Mouse (Mus musculus) splenic B cell, adult 2 months (primary cell): Measurements from ENCODE around the gene Maff.

Experiments
- DNase-seq: peaks from one replicate; pipeline ENCODE4 v3.0.0-alpha.2; 2011; ENCODE audit warnings: low read depth, low spot score
- H3K27me3 ChIP-seq: 2 replicates; pipeline ENCODE4 v1.6.1; 2012; ENCODE audit warnings: mild to moderate bottlenecking, low read length, moderate library complexity, mixed read lengths; ENCODE audit not compliant: control insufficient read depth, poor library complexity, insufficient read depth, severe bottlenecking
- H3K36me3 ChIP-seq: 2 replicates; pipeline ENCODE4 v1.6.1; 2012; ENCODE audit warnings: mild to moderate bottlenecking, low read length, moderate library complexity, mixed read lengths; ENCODE audit not compliant: control insufficient read depth, poor library complexity, insufficient read depth, severe bottlenecking

Maff gene

GRCm38 (mm10) chr15:79326264-79326663, 20.2 kb upstream of the Maff start:
- Histone ChIP-seq H3K36me3 (no peaks in the 10 kb centered on the region), H3K27me3 (no peaks in the 10 kb centered on the region)
- DNase-seq, result peak; percentile 56

DNA sequence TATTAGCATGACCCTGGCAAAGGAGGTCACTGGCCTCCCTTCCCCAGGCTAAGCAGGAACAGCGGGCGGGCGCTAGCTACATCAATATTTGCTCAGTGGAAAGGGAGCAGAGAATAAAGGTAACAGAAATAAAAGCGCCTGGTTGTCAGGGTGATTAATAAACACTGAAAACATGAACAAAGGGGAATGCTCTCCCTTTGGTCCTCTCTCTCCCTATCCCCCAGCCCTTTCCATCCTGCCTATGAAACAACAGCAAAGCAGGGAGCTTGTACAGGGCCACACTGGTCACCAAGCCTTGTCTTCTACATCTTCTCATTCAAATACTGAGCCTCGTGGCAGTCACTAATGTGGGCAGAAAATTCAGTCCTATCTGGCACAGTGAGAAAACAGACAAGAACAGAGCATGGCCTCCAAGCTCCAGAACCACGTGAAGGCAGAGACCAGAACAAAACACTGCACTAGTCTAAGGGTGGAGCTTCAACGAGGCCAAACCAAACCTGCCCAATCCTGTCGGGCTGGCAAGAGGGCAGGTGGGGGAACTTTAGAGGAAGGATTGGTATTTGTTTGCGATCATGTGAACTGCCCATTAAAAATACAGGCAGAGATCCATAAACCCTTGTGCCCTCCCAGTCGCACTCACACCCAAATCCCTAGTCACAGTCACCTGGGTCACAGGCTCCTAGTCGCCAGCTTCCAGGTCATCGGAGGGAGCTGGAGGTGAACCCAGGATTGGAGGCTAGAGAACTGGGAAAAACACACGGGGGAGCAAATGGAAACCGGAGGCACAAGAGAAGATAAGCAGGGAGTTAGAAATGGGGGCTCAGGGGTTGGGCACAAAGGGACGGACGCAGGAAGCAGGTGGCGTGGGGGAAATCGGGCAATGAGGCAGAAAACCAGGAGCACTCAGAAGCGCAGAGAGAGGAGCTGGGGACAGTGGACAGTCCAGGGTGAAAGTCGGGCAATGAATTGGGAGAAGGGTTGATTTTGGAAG, 19.2 kb upstream of the Maff start:
- Histone ChIP-seq H3K27me3 (no peaks in the 10 kb centered on the region), H3K36me3 (no peaks in the 10 kb centered on the region)
- peak; percentile 80 for DNase-seq

DNA sequence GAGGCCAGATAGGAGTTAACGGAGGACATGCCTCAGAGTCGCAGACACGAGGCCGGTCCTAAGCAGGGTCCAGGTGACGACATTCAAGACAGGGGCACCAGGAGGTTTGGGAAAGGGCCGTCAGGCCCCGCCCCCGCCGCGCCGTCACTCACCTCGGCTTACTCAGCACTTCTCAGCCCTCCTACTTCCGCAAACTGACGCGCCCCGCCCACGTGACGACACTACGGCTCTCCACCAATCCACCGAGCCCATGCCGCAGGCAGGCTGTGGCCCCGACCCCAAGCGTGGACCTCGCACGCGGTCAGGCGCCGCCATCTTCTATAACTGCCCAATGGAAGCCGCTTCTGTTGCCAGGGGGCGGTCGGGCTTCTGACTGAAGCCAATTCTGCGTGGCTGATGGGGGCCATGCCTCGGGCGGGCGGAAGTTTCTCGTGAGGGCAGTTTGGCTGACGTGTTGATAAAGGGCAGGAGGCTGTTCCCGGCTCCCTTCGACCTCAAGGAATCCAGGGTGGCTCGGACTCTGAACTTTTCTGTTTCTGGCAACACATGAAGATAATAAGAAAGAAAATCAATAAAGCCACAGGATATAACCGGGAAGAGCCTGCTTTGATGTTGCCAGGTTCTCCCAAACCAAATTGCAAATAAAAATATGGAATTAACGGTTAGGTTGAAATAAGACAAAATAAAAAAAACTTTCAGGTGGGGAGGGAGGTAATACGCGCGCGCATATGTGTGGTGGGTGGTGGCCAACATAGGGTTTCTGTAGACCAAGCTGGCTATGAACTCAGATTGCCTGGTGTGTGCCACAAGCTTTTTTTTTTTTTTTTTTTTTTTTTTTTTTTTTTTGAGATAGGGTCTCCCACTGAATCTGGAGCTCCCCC, 18.1 kb upstream of the Maff start, which contains the start of gene Pla2g6:
Pla2g6 (minus strand) TSS at position 333 of the 881 bp plus-strand sequence.
- no peaks in the 10 kb centered on the region for H3K27me3 ChIP-seq
- no peaks in the 10 kb centered on the region for H3K36me3 ChIP-seq
- peak; percentile 98 for DNase-seq

DNA sequence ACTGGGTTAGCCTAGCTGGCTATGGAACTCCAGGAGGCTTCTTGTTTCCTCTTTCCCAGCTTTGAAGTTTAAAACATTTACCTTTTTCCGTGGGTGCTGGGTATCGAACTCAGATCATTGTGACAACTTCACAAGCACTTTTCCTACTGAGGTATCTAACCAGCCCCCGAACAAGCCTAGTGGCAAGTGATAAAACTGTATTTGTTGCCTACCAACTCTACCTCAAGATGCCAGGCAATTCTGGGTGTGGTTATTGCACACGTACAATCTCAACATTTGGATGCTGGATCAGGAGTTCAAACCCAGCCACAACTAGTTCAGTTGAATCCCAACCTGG, 17.5 kb upstream of the Maff start:
- no peaks in the 10 kb centered on the region for H3K36me3 ChIP-seq
- peak; percentile 38 for DNase-seq
- H3K27me3 ChIP-seq, result no peaks in the 10 kb centered on the region

- H3K36me3 ChIP-seq, result no peaks in the 10 kb centered on the region
- no peak for DNase-seq
- H3K27me3 ChIP-seq, result no peaks in the 10 kb centered on the region
Measured at GRCm38 (mm10) chr15:79329346-79329978, 17.0 kb upstream of the Maff start.

- peak; percentile 34 for DNase-seq
- Histone ChIP-seq H3K27me3 (no peaks in the 10 kb centered on the region), H3K36me3 (no peaks in the 10 kb centered on the region)
Measured at GRCm38 (mm10) chr15:79329979-79330363, 16.4 kb upstream of the Maff start.

DNA sequence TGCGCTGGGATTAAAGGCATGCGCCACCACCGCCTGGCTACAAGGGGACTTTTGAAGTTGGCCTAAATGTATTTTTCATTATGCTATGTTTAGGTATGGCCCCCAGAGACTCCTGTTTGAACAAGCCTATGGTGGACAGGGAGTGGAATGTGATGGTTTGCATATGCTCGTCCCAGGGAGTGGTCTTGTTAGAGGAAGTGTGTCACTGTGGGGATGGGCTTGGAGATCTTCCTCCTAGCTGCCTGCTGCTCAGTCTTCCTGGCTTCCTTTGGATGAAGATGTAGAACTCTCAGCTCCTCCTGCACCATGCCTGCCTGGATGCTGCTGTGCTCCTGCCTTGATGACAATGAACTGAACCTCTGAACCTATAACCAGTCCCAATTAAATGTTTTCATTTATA, 15.9 kb upstream of the Maff start:
- Histone ChIP-seq H3K36me3 (no peaks in the 10 kb centered on the region), H3K27me3 (no peaks in the 10 kb centered on the region)
- DNase-seq, result no peak

GRCm38 (mm10) chr15:79333409-79333808, 13.0 kb upstream of the Maff start:
- DNase-seq, result no peak
- no peaks in the 10 kb centered on the region for H3K27me3 ChIP-seq

GRCm38 (mm10) chr15:79335061-79335655, 11.3 kb upstream of the Maff start:
- no peaks in the 10 kb centered on the region for H3K27me3 ChIP-seq
- peak; percentile 34 for DNase-seq
- no peaks in the 10 kb centered on the region for H3K36me3 ChIP-seq

More at GRCm38 (mm10) chr15:79333409-79333808, 13.0 kb upstream of the Maff start:
- no peaks in the 10 kb centered on the region for H3K36me3 ChIP-seq

DNA sequence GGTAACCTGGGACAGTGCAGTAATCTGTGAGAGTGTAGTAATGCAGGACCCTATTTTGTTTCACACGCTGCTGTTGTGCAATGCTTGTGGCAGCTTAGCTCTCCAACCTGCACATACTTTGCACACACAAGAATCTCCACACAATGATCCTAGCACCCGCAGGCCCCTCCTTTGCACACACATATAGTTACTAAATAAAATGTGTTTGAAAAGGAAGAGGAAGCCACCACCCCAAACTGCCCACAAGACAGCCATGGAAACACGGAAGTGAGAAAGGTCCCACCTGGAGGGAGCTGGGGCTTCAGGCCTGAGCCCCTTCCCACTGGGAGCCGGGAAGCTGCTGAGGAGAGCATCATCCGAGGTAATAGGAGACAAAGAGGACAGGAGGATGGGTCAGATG, 7.4 kb upstream of the Maff start:
- Histone ChIP-seq H3K36me3 (no peaks in the 10 kb centered on the region), H3K27me3 (no peaks in the 10 kb centered on the region)
- no peak for DNase-seq

DNA sequence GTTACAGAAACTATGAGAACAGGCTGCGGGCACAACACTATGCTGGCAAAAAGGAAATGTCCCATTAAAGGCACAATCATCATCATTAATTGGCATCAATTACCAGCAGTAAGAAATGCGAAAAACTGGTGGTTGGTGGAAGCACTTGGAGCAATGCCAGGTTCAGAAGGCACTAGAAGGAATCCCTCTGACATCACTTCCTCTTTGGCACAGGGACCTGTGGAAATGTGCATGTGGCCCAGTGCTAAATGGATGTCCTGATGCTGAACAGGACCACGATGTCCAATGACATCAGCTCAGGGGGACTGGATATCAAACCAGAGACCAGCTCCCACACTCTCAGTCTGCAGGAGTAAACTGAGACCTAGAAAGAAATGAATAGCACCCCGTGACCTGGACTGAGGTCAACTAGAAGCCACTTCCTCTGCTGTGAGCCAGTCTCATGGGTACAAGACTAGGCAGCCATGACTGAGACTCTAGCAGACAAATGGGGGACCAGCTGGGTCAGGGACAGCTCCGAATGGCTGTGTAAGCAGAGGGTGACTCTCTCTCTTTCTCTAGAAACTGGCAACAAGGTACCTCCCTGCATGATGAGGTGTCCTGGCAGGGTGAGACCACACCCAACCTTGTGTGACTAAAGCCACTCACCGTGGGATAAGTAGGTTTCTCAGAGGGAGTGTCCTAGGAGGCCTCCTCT, 3.6 kb upstream of the Maff start:
- DNase-seq, result peak; percentile 70
- Histone ChIP-seq H3K36me3 (no peaks in the 10 kb centered on the region), H3K27me3 (no peaks in the 10 kb centered on the region)

DNA sequence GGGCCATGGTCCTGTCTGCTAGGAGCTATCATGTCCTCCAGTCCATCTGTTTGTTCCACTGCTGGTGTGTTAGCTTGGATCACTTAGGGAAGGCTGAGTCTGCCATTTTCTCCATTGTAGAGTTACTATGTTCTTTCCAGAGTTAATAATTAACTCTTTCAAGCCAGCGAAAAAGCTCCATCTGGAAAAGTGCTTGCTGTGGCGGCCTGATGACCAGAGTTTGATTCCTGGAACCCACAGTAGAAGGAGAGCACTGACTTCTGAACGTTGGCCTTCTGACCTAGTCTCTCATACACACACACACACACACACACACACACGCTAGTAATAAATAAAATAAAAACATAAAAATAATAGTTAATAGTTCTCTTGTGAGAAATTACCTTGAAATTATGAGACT, 1.8 kb upstream of the Maff start:
- DNase-seq, result no peak
- Histone ChIP-seq H3K27me3 (no peaks in the 10 kb centered on the region), H3K36me3 (no peaks in the 10 kb centered on the region)

DNA sequence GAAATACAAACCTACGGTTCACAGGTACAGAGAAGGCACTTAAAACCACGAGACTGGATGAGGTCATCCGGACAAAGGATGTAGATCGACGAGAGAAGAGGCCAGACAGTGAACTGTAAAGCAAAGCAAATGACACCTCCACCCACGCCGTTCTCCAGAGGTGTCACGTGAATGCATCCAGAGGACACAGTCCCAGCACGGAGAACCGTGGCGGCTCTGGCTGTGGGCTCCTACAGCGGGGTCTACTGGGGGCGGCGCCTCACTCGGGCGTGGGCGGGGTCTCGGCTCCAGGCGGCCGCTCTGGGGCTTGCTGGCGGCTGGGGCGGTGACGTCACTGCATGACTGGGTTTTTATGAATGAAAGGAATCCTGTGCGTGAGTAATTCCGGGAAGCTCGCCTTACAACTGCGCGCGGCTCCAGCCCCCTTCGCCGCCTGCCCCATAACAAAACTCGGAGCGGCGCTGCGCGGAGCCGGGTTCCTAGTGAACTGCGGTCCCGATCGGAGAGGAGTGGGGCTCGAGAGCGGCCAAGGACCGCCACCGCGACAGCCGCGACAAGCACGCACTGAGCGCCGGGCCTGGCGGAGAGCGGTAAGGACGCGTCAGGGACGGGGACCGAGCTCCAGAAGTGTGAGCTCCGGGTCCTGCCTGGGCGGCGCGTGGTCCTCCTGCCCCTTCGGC, 884 bp downstream of the Maff start:
- peak; percentile 92 for DNase-seq
- H3K36me3 ChIP-seq, result no peaks in the 10 kb centered on the region

More for the DNA sequence above, 884 bp downstream of the Maff start:
- H3K27me3 ChIP-seq, result no peaks in the 10 kb centered on the region
